Mouse (Mus musculus): ENCODE results near the gene Dhx32.

- TF ChIP-seq CTCF (IDR thresholded peaks at IDR 0.05; ENCODE audit: borderline replicate concordance, control insufficient read depth, extremely low read depth, insufficient read depth, low read length, poor library complexity) (no peak), POLR2A (IDR thresholded peaks at IDR 0.05; ENCODE audit: control insufficient read depth, extremely low read depth, insufficient read depth, low read length, poor library complexity) (no peak)
These were observed 84.4 kb downstream of the Dhx32 start for GRCm38 (mm10) chr7:133698021-133698709.

Measured in thymus, adult 2 months (tissue).